Mouse (Mus musculus) v-Abl transformed pro-B cells (cell line): ENCODE results near the gene Slc5a4a.

Experiments used
- in situ Hi-C, 2 experiments: fragments of 400-800 bp; cut with MboI; formaldehyde crosslinking; loops; one replicate each; pipeline ENCODE4 v1.15.1; 2025; ENCODE audit not compliant: unreplicated experiment in 2 of 2

The Slc5a4a gene

DNA sequence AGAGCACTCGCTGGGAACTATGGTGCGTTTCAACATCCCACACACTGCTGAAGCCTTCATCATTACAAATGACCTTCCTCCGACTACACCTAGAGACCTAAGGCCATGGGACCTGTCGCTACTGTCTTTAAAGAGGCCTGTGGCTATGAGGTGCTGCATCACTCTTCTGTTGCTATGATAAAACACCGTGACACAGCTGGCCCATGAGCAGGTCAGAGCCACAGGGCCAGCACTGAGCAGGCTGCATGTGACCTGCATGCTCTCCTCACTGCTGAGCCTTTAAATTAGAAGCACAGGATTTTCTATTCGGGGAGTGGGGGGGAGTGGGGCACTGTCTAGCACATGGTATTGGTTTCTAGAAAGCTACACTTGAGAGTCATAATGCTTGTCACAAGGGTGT, 64.9 kb downstream of the Slc5a4a start:
- in situ Hi-C loops, result loop anchor here (25.0 kb wide), 2 partner anchors 475 to 625 kb away; partner anchors contain the start of gene Ggt5 (in 1 of the 2)

DNA sequence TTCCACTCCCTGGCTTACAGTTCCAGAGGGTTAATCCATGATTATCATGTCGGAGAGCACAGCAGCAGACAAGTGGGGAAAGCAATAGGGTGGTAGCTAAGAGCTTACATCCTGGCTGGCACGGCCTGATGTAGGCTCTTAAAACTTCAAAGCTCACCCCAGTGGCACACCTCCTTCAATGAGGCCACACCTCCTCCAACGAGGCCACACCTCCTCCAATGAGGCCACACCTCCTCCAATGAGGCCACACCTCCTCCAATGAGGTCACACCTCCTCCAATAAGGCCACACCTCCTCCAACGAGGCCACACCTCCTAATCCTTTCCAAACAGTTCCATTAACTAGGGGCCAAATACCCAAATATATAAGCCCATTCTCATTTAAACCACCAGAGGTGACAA, 66.9 kb downstream of the Slc5a4a start:
- in situ Hi-C loops, result loop anchor here (25.0 kb wide), 2 partner anchors 477 to 627 kb away; partner anchors contain the start of gene Ggt5 (in 1 of the 2)

GRCm38 (mm10) chr10:76217056-76217455, 69.8 kb downstream of the Slc5a4a start:
- in situ Hi-C loops, result loop anchor here (25.0 kb wide), 2 partner anchors 480 to 630 kb away; partner anchors contain the start of gene Ggt5 (in 1 of the 2)

DNA sequence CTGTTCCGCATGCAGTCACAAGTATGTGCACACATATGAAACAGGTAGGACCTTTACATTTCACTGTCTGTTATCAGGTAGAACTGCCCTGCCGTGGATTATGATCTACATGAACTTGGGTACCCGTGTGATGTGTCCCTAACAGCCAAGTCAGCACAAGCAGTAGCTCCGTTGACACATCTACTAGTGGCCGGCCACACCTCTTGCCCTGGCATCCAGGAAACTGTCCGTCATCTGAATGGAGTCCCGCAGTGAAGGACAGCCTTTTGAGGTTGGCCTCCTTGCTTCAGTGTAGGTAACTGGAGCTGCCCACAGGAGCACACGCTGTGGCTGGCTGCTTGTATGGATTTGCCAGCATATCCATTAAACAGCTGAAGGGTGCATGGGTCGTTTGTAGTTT, 71.0 kb downstream of the Slc5a4a start:
- in situ Hi-C loops, result loop anchor here (25.0 kb wide), 2 partner anchors 481 to 631 kb away; partner anchors contain the start of gene Ggt5 (in 1 of the 2)

- in situ Hi-C loops, result no loop called here
These were observed 78.7 kb downstream of the Slc5a4a start for GRCm38 (mm10) chr10:76225944-76226343.

DNA sequence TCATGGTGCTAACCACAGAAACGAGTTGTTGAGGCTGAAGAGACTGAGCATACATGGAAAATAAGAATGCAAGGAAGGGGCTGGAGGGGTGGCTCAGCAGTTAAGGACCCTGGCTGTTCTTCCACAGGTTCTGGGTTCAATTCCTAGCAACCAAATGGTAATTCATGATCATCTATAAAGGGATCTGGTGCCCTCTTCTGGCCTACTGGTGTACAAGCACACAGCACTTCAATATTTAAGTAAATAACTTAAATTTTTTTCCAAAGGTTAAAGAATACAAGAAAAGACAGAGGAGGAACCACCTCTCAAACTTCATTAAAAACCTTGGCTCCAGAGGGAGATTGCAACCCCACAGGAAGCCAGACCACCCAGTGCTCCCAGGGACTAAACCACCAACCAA, 82.4 kb downstream of the Slc5a4a start:
- in situ Hi-C loops, result no loop called here

DNA sequence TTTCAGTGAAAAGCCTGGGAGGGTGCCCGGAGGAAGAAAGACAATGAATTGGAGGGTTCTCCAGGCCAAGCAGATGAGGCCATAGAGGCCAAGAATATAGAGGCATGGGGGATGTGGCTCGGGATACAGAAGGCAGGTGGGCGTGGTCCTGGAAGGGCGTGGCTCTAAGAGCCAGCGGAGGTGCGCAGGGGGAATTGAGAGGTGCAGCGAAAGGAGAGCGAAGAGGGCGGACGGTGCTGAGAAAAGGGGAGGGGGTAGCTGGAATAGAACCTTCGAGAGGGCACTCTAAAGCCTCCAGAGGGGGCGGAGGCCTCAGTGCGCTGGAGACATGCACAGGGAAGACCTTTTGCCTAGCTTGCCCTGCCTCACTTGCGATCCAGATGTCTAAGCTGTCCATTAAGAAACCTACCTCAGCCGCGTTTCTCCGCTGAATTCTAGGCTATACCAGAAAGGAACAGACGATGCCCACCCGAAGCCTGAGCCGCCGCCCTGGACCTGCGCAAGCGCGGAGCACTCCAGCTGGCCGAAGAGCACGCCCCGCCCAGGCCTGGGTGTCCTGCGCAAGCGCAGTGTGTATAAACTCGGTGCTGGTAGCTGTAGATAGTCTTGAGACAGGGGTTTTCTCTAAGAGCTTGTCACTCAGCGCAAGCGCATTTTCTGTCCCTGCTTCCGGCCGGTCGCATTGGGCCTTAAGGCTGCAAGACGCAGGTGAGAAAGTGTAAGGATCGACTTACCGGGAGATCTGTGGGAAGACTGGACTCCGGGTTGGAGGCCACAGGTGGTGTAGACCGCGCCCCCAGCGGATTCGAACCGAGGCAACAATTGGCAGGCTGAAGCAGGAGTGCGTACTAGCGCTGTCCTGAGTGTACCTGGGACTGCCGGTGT, 90.3 kb downstream of the Slc5a4a start, which contains the start of gene Prmt2:
Gene Prmt2, minus strand, starts transcription at position 525 of the 885 bp plus-strand sequence.
- in situ Hi-C loops, result no loop called here
